Mouse (Mus musculus) forebrain, embryonic 16.5 days (tissue): ENCODE results near the gene Olfr1424. TPM values are rescaled to one million over a fixed set of nuclear protein-coding genes. Genes with fewer than 3 reads are reported as not detected.

Source experiments
- ATAC-seq: fragments of 200-750 bp; cut with Nextera tagmentation; 2 replicates; pipeline ENCODE4 v1.8.0; 2017; ENCODE audit warnings: mild to moderate bottlenecking, moderate library complexity
- H3K27ac ChIP-seq: fragments of 300-500 bp; sonication (generic); 2 replicates; pipeline ENCODE4 v1.5.1; 2014; ENCODE audit warnings: low read length, control low read depth
- H3K27me3 ChIP-seq: fragments of 300-500 bp; sonication (generic); replicated peaks from 2 replicates; pipeline ENCODE4 v1.6.1; 2014; ENCODE audit warnings: low read length; ENCODE audit not compliant: control insufficient read depth, insufficient read depth
- H3K36me3 ChIP-seq: fragments of 300-500 bp; sonication (generic); 2 replicates; pipeline ENCODE4 v1.6.1; 2014; ENCODE audit not compliant: control insufficient read depth, insufficient read depth
- H3K4me1 ChIP-seq: fragments of 300-500 bp; sonication (generic); replicated peaks from 2 replicates; pipeline ENCODE4 v1.6.1; 2014; ENCODE audit warnings: low read length; ENCODE audit not compliant: control insufficient read depth, insufficient read depth
- H3K4me2 ChIP-seq: fragments of 300-500 bp; sonication (generic); 2 replicates; pipeline ENCODE4 v1.6.1; 2014; ENCODE audit warnings: mild to moderate bottlenecking, low read length, control low read depth
- H3K4me3 ChIP-seq: fragments of 300-500 bp; sonication (generic); replicated peaks from 2 replicates; pipeline ENCODE4 v1.5.1; 2014; ENCODE audit warnings: mild to moderate bottlenecking, low read length, control low read depth
- H3K9ac ChIP-seq: fragments of 300-500 bp; sonication (generic); replicated peaks from 2 replicates; pipeline ENCODE4 v1.6.1; 2014; ENCODE audit warnings: low read depth, low read length, control low read depth
- H3K9me3 ChIP-seq: fragments of 300-500 bp; sonication (generic); 2 replicates; pipeline ENCODE4 v1.6.1; 2016; ENCODE audit warnings: low read length; ENCODE audit not compliant: control insufficient read depth
- WGBS: fragments of 180-500 bp; shearing (Covaris S2); extraction: QIAGEN DNeasy Blood & Tissue Kit; methylation state at CpG from one replicate; pipeline ENCODE4 v1.1.7; 2014; 5-methylcytosine and 5-hydroxymethylcytosine counted together
- polyA plus RNA-seq: library from polyadenylated mRNA; unstranded; fragments of >200 nt; fragmentation: Nextera tagmentation; extraction: Ambion mirVana; gene quantifications from 2 replicates; pipeline ENCODE4 v1.2.1, GENCODE M21; 2015

The Olfr1424 gene
- polyA plus RNA-seq, 1 experiment from 2014 or later, result not detected

DNA sequence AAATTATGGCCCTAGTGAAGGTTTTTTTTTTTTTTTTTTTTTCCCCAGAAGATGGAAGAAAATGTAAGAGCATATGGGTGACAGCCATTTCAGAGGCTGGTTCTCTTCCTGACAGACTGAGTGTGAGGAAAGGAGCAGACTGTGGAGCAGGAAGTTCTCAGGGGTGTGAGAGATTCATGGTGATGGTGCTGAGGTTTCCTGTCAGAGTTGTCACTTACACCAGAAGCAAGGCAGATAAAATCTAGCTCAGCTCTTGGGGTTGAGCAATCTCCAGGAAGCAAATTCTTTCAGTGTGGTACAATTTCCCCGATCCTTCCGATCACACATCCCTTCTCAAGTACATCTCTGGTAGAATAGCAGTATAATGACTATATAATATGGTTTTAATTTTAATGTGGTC lies 35.9 kb downstream of the Olfr1424 start:
- Histone ChIP-seq H3K4me1 (no peaks in the 10 kb centered on the region), H3K4me3 (no peak overlapping the region), H3K9me3 (no peaks in the 10 kb centered on the region), H3K27ac (no peak overlapping the region), H3K27me3 (no peaks in the 10 kb centered on the region), H3K36me3 (no peaks in the 10 kb centered on the region), H3K9ac (no peak overlapping the region), H3K4me2 (no peak overlapping the region)
- WGBS, result 85% methylated on average over 2 of the region's 2 CpGs
- ATAC-seq, result no peak

DNA sequence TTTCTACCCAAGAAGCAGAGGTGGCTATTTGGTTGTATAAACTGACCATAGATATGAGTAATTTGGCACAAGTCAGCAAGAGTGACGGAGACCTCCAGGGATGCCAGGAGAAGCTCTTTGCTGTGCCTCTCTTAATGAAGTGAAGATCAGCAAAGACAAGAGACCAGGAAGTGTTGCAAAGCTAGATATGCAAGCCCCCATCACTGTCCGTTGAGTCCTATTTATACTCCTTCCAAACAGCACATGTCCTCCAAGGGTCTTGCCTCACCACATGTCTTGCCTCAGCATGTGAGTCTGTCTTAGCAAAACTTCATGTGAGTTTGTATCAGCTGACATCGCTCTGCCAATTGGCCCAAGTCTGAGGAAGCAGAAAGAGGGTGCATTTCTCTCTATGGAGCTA lies 37.1 kb downstream of the Olfr1424 start:
- Histone ChIP-seq H3K9ac (no peak overlapping the region), H3K4me1 (no peaks in the 10 kb centered on the region), H3K4me2 (no peak overlapping the region), H3K27me3 (no peaks in the 10 kb centered on the region), H3K27ac (no peak overlapping the region), H3K36me3 (no peaks in the 10 kb centered on the region), H3K9me3 (no peaks in the 10 kb centered on the region), H3K4me3 (no peak overlapping the region)
- 90% methylated on average over 3 of the region's 3 CpGs for WGBS
- ATAC-seq, result no peak

DNA sequence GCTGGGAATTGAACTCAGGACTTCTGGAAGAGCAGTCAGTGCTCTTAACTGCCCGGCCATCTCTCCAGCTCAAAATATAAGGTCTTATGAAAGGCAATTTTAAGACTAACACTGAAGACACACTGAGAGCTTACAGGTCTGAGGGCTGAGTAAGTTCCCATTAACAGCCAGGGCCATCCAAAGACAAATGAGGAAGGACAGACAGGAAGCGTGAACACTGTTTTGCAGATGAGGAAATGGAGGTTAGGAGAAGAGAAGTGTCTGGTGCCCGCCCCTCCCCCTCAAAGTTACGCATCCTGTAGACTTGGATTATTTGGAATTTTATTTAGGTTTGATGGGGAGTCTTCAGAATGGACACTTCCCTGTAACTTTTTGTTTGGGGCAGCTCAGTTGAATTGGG lies 38.3 kb downstream of the Olfr1424 start:
- Histone ChIP-seq H3K4me2 (no peak overlapping the region), H3K36me3 (no peaks in the 10 kb centered on the region), H3K9ac (no peak overlapping the region), H3K27me3 (no peaks in the 10 kb centered on the region), H3K4me3 (no peak overlapping the region), H3K9me3 (no peaks in the 10 kb centered on the region), H3K4me1 (no peaks in the 10 kb centered on the region), H3K27ac (no peak overlapping the region)
- 93% methylated on average over 4 of the region's 4 CpGs for WGBS
- no peak for ATAC-seq

DNA sequence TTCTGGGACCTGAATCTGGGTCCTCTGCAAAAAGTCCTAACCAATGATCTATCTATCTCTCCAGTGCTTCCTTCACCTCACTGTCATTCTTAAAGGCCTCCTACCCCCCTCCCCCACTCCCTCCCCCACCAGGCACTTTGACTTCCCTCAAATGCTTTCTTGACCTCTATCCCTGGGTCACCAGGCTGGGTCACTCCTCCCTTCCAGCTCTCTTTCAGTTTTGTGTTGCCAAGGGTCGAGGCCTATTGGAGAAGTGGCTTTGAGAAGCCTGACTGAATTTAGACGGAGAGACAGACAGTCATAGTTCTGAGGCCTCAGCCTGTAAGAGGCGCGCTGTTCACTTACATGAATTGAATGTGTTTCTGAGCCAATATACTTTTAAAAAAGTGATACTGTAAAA lies 46.3 kb downstream of the Olfr1424 start:
- WGBS, result 77% methylated on average over 4 of the region's 4 CpGs
- no peaks in the 10 kb centered on the region for H3K27me3 ChIP-seq
- no peaks in the 10 kb centered on the region for H3K36me3 ChIP-seq
- H3K27ac ChIP-seq, result no peak overlapping the region
- no peaks in the 10 kb centered on the region for H3K9me3 ChIP-seq
- no peak for ATAC-seq
- H3K9ac ChIP-seq, result no peak overlapping the region
- H3K4me2 ChIP-seq, result no peak overlapping the region
- H3K4me1 ChIP-seq, result peaks cover 2% of the 10 kb centered on the region; the same call in 1 of the 2 replicates
- H3K4me3 ChIP-seq, result no peak overlapping the region

DNA sequence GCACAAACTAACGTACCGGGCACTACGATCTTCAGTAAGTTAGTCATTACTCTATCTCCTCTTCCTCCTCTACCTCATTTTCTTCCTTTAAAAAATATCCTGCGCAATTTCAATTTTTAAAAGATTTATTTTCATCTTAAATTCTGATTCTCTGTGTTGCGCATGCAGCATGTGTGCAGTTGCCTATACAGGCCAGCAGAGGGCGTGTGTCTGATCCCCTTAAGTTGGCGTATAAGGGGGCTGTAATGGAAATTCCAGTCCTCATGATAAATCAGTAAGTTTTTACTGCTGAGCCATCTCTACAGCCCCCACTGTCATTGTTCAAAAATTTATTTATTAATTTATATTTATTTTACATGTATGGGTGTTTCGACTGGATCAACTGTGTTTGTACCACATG lies 46.8 kb downstream of the Olfr1424 start:
- H3K27me3 ChIP-seq, result no peaks in the 10 kb centered on the region
- no peak overlapping the region for H3K4me3 ChIP-seq
- peaks cover 2% of the 10 kb centered on the region; the same call in 1 of the 2 replicates for H3K4me1 ChIP-seq
- no peak overlapping the region for H3K4me2 ChIP-seq
- H3K9ac ChIP-seq, result no peak overlapping the region
- no peaks in the 10 kb centered on the region for H3K9me3 ChIP-seq
- 72% methylated on average over 8 of the region's 8 CpGs for WGBS
- ATAC-seq, result no peak
- no peaks in the 10 kb centered on the region for H3K36me3 ChIP-seq
- no peak overlapping the region for H3K27ac ChIP-seq

DNA sequence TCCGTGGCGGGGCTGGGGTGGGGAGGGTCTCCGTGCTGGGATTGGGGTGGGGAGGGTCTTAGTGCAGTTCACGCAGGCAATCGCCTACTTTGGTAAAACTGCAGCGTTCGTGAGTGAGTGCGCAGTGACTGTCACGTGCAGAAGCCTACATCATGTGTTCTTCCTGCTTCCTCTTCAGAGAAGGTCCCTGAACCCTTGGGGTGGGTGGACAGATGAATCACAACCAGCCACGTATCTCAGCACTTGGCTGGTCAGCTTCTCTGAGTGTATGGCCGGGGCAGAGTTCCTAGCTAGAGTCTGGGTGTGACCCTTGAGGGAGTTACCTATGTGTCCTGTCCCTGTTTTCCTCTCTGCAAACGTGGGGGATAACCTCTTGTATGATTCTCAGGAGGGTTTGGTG lies 49.3 kb downstream of the Olfr1424 start:
- Histone ChIP-seq H3K27ac (no peak overlapping the region), H3K9me3 (no peaks in the 10 kb centered on the region), H3K9ac (peak overlapping the region; percentile 22; the same call in 1 of the 2 replicates), H3K36me3 (no peaks in the 10 kb centered on the region), H3K4me2 (peak overlapping the region; percentile 75), H3K27me3 (no peaks in the 10 kb centered on the region), H3K4me3 (peak overlapping the region; percentile 71), H3K4me1 (peaks cover 2% of the 10 kb centered on the region; the same call in 1 of the 2 replicates)
- 0% methylated on average over 10 of the region's 12 CpGs for WGBS
- ATAC-seq, result no peak

DNA sequence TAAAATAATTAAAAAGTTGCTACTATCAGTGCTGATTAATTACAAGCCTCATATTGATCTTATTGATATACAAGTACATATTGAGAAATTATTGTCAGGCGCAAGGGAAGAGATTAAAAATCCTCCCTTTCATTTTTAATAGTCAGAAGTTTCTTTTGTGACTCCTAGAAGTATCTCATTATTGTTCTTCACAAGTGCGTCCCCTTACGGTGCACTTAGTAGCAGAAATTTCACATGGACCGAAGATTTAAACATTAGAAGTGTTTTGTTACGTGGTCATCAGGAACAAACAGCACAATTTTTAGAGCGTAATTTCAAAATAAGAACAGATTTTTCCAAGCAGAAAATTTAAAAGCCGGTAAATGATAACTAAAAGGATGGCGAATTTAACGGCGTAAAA lies 49.9 kb downstream of the Olfr1424 start:
- H3K4me2 ChIP-seq, result peak overlapping the region; percentile 75
- H3K4me3 ChIP-seq, result peak overlapping the region; percentile 71
- H3K27ac ChIP-seq, result no peak overlapping the region
- no peak overlapping the region for H3K9ac ChIP-seq
- H3K36me3 ChIP-seq, result no peaks in the 10 kb centered on the region
- H3K27me3 ChIP-seq, result no peaks in the 10 kb centered on the region
- WGBS, result 1% methylated on average over 10 of the region's 10 CpGs
- no peak for ATAC-seq
- H3K9me3 ChIP-seq, result no peaks in the 10 kb centered on the region
- H3K4me1 ChIP-seq, result peaks cover 2% of the 10 kb centered on the region; the same call in 1 of the 2 replicates

DNA sequence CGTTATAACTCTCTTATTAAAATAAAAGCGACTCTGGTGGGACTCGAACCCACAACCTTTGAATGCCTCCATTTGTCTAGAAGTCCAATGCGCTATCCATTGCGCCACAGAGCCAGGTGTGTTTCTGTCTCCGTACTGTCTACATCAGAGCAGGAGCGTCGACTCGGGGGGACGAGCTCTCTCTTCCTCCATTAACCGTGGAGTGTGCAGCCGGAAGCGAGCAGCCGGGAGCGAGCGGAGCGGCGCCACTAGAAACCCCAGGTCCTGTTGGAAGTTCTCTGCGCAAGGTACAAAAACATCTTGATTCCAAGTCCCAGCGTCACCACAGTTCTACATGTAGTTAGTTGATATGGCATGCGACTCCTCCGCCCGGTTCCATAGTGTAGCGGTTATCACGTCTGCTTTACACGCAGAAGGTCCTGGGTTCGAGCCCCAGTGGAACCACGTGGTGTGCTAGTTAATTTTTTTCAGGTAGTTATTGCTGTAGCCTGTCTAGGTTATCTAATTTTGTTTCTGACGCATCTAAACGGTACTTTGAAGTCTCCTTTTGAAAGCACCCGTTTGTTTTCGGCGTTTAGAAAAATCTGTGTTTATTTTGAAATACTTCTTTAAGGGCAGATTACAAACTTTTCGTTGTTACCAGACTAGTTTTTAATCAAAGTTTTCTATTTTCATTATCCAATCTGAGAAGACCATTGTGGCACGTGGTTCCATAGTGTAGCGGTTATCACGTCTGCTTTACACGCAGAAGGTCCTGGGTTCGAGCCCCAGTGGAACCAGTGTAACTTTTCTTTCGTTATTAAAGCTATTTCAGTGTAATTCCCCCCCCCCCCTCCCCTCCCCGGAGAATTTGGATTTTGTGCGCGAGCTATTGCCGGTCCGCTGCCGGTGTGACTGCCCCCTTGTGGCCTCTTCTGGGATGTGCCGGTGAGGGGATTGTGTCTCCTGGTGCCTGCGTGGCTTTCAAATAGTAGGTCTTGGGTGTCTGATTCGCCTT lies 50.6 kb downstream of the Olfr1424 start:
- under 1% methylated on average over 49 of the region's 49 CpGs for WGBS

DNA sequence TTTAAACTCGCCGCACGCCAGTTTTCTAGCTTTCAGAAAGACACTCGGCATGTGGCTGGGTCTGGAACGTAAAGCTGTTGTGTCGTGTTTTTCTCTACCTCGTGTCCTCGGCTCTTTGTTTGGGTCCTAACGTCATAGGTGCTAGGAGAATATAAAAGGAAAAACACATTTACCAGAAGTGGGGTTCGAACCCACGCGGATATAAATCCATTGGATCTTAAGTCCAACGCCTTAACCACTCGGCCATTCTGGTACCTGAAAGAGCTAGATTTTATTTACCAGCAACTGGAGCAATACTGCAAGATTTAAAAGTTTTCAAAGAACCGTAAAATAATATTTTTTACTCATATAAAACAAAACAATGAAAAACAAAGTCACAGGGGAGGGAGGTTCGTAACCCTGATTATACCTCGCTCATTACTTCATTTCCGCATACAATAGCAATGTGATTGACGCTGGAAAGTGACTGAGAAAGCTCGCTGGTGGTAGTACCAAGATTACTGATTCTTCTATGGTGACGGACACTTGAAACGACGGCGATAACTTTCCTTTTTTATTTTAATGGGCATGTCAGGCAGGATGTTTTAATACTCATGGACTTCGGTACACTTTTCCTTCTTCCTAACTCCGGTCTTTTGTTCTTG lies 51.4 kb downstream of the Olfr1424 start:
- peak overlapping the region; percentile 96 for H3K27ac ChIP-seq
- H3K4me1 ChIP-seq, result peaks cover 10% of the 10 kb centered on the region; the same call in 1 of the 2 replicates
- H3K27me3 ChIP-seq, result no peaks in the 10 kb centered on the region
- H3K9ac ChIP-seq, result peak overlapping the region; percentile 93
- no peaks in the 10 kb centered on the region for H3K9me3 ChIP-seq
- no peaks in the 10 kb centered on the region for H3K36me3 ChIP-seq
- WGBS, result under 1% methylated on average over 26 of the region's 26 CpGs
- peak overlapping the region; percentile 75 for H3K4me2 ChIP-seq
- H3K4me3 ChIP-seq, result peak overlapping the region; percentile 71
- peak; percentile 59 for ATAC-seq

More for the DNA sequence above, 50.6 kb downstream of the Olfr1424 start:
- no peaks in the 10 kb centered on the region for H3K9me3 ChIP-seq
- peaks cover 4% of the 10 kb centered on the region; the same call in 1 of the 2 replicates for H3K4me1 ChIP-seq
- H3K27me3 ChIP-seq, result no peaks in the 10 kb centered on the region
- no peaks in the 10 kb centered on the region for H3K36me3 ChIP-seq
- H3K27ac ChIP-seq, result peak overlapping the region; percentile 82
- H3K4me2 ChIP-seq, result peak overlapping the region; percentile 75
- H3K4me3 ChIP-seq, result peak overlapping the region; percentile 71
- H3K9ac ChIP-seq, result peak overlapping the region; percentile 52
- ATAC-seq, result peak; percentile 76
